Mouse (Mus musculus): ENCODE data around the gene Ap3s2. TPM values are rescaled to one million over a fixed set of nuclear protein-coding genes. Genes with fewer than 3 reads are reported as not detected.

The Ap3s2 gene
- total RNA-seq, 2 experiments from 2014 or later, result 18.3 to 20.0 TPM

GRCm38 (mm10) chr7:79892576-79893428 lies 27.6 kb downstream of the Ap3s2 start:
- no peak for DNase-seq
- intact Hi-C loops (cut with DNase I; ENCODE audit: low total_unique reads), result no loop called here

DNA sequence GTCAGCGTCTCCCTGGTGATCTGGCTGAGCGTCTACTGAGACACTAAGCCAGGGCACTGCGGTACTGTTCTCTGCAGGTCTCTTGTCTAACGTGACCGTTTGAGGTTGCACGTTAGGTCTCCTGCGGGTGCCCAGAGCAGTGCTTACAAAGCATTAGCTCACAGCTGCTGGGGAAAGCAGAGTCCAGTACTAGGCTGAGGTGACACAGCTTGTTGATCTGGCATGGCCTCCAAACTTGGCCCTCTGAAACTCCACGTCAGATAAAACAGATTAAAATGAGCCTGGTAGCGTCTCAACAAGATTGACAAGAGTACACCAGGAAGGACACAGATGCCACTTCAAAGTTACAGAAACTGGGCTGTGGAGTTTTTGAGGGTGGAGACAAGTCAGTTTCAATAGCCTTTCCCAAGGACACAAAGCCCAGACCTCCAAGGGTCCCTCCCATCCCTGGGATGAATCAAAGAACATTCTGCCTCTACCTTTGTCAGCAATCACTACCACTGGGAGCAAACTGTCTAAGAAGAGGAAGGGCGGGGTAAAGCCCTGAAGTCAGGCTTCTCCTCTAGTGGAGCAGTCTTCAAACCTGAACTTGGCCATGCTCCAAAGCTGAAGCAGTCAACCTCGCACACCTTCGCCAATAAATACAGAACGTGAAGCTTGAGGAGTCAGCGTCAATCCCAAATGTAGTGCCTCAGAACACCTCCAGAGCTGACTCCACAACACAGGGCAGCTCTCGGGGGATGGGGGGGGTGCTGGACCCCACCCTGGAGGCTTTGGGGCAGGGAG lies 29.8 kb downstream of the Ap3s2 start:
- intact Hi-C loops (cut with DNase I; ENCODE audit: low total_unique reads), result no loop called here
- no peak for DNase-seq

- intact Hi-C loops (cut with DNase I; ENCODE audit: low total_unique reads), result no loop called here
Measured at GRCm38 (mm10) chr7:79888603-79889002, 31.8 kb downstream of the Ap3s2 start.

DNA sequence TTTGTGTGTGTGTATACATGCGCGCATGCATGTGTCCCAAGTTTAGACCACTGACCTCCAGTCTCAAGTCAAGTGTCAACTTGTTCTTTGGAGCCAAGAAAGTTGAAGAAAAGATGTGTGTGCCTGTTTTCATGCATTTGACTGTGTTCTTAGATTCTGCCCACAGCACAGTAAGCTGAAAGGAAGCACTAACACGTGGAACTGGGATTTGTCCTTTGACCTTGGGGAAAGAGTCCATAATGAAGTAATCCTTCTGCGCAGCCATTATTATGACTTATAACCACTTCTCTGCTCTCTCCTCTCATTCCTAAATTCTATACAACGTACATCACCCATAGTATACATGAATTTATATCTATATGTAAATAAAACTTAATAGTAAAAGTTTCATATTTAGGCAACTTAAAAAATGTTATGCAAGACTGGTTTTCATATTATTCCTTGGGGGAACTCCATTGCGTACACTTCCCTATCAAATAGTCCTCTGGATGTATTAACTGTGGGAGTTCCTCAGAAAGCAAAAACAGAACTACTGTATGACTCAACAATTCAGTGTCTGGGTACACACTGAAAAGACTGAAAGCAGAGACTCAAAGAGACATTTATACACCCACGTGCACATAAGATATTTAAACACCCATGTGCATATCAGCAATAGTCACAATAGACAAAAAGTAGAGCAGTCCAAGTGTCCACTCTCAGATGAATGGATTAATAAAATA lies 36.7 kb downstream of the Ap3s2 start:
- intact Hi-C loops (cut with DNase I; ENCODE audit: low total_unique reads), result no loop called here
- no peak for DNase-seq

More at GRCm38 (mm10) chr7:79888603-79889002, 31.8 kb downstream of the Ap3s2 start:
- no peak for DNase-seq

DNA sequence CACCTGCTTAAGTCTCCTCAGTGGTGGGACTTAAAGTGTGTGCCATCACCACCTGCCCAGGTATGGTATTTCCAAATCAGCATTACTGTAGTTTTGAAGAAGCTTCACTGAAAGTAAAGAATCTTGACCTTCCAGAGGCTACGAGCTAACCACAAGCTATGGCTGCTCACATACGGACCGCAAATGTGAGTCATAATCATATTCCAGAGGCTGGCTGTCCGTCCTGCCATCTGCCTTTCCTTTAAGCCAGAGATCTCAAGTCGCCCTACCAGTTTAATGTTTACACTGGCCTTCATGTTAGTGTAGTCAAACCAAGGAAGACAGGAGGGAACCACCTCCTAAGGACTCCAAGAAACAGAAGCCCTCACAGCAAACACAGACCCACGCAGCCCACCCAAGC lies 38.5 kb downstream of the Ap3s2 start:
- DNase-seq, result no peak
- intact Hi-C loops (cut with DNase I; ENCODE audit: low total_unique reads), result no loop called here

DNA sequence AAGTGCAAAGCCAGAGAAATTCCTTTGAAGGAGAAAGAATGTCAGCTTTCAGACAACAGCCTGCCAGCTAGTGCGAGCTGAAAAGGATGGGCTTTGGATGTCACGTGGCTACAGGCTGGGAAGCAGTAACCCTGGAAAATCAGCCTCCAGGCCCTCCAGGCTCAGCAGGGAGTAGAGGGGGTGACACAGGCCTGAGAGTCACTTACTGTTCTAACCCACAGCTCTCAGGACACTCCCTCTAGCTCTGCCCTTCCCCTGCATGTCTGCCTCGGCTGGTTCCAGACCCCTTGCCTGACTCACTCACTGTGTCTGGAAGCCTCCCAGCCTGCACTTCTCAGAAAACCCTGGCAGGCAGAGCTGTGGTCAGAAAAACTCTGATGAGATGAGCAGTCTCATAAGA lies 39.5 kb downstream of the Ap3s2 start:
- DNase-seq, result peak; percentile 67
- intact Hi-C loops (cut with DNase I; ENCODE audit: low total_unique reads), result no loop called here

DNA sequence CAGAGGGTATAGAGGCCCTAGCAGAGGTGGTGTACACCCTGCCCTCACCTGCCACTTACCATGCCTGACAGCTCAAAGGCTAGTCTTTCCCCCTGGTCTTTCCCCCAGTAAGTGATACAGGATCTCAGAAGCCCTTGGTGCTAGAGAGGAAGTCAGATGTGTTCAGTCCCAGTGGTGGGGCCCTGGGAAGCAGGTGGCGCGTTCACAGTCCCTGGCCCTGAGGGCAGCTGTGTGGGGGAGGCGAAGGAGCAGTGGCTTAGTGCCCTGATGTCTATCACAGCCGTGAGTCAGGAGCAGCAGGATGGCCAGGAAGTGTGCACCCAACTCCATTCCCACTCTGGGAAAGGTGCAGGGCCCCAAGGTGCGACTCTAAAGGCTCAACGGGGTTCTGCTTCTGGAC lies 40.4 kb downstream of the Ap3s2 start:
- intact Hi-C loops (cut with DNase I; ENCODE audit: low total_unique reads), result no loop called here
- no peak for DNase-seq

- intact Hi-C loops (cut with DNase I; ENCODE audit: low total_unique reads), result no loop called here
- no peak for DNase-seq
Measured at GRCm38 (mm10) chr7:79878455-79879025, 41.9 kb downstream of the Ap3s2 start.

GRCm38 (mm10) chr7:79873407-79873806 lies 47.0 kb downstream of the Ap3s2 start:
- intact Hi-C loops (cut with DNase I; ENCODE audit: low total_unique reads), result no loop called here

GRCm38 (mm10) chr7:79871797-79872345 lies 48.6 kb downstream of the Ap3s2 start:
- intact Hi-C loops (cut with DNase I; ENCODE audit: low total_unique reads), result no loop called here
- DNase-seq, result no peak

More at GRCm38 (mm10) chr7:79873407-79873806, 47.0 kb downstream of the Ap3s2 start:
- no peak for DNase-seq

- intact Hi-C loops (cut with DNase I; ENCODE audit: low total_unique reads), result no loop called here
- no peak for DNase-seq
Measured at GRCm38 (mm10) chr7:79869072-79869719, 51.3 kb downstream of the Ap3s2 start.

DNA sequence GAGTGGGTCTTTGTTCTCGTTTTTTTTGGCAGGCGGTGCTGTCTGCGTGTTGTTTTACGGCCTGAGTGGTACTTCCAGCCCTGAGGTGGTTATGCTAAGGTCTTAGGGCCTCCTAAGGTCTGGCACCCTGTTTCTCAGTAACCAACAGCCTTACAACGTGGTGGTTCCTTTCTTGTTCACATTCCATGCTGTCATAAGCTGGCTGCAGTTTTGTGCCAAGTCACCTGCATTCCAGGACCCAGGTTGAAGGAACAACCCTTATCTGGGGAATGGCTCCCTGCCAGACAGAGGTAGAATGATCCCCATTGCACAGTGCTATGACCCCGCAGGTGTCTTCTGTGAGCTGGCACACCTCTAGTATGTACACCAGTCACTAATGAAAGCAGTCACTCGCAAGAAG lies 52.0 kb downstream of the Ap3s2 start:
- no peak for DNase-seq
- intact Hi-C loops (cut with DNase I; ENCODE audit: low total_unique reads), result no loop called here

DNA sequence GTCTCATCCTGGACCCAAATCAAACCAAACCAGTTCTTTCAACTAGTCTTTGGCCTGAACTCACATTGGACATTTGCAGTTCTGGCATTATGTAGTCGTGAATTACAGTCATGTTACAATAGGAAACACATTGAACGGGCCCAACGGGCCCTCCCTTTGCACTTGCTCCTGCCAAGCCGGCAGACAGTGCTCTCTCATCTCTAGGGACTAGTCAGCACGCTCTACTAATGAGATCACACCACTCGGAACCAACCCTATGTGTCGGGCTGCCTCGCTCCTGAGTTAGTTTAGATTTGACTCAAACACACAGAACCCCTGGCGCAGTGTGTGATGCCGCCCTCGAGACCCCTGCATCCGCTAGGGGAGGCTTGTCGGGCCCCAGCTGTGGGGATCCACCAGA lies 52.6 kb downstream of the Ap3s2 start:
- DNase-seq, result peak; percentile 49
- intact Hi-C loops (cut with DNase I; ENCODE audit: low total_unique reads), result no loop called here

DNA sequence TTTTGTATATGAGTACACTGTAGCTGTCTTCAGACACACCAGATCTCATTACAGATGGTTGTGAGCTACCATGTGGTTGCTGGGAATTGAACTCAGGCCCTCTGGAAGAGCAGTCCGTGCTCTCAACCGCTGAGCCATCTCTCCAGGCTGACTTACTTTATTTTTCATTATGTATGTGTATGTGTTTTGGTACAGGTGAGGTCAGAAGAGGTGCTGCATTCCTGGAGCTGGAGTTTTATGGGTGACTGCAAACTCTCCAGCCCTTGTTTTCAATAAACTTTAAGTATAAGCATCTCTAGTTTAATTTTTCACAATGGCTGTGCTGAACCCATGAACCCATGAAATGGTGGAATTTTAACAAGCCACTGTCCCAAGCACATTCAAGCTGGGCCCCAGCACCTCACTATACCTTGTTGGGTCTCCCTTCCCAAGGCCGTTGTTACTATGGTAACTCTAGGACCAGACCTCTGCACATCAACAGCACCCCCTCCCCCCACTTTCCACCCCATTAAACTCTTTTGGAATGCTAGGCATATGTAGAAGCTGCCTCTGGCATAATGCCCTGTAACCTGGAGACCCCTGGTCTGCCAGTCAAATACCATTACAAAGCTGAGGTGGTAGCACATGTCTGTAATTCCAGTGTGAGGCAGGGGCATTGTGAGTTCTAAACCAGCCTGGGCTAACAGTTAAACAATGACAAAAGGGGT lies 54.0 kb downstream of the Ap3s2 start:
- intact Hi-C loops (cut with DNase I; ENCODE audit: low total_unique reads), result no loop called here

DNA sequence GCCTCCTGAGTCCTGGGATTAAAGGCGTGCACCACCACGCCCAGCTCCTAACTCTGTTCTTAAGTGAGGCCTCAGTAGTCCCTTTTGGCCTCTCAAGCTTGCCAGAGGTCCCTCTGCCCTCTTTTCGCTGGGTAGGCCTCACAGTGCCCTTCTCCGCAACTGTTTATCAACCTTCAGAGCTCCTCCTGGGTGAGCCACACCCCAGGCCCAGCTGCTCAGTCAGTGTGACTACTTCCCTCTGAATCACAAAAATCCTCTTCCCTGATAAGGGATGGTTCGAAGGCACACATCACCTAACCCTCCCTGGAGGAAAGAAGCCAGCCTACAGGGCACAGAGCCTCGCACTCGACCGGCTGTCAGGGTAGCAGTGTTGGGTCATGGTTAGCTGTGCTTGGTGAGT lies 58.7 kb downstream of the Ap3s2 start:
- DNase-seq, result no peak
- intact Hi-C loops (cut with DNase I; ENCODE audit: low total_unique reads), result no loop called here

More for the DNA sequence above, 54.0 kb downstream of the Ap3s2 start:
- no peak for DNase-seq

DNA sequence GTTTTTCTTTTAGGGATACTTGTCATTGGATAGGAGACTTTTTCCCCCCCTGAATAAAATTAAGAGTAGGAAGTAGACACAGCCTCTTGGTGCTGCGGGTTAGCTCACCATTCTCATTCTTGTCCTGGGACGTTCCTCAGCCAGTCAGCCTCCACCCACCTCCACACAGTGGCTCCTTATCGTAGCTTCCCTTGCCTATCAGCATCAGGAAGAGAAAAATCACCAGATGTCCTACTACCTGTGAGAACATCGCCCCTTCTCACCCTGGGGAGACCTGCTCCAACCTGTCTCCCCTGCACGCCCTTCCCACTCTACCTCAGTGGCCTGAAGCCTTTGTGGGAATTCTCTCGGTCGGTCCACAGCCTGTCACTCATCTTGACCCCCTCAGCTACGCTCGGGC lies 59.6 kb downstream of the Ap3s2 start, which contains the start of gene Anpep:
Gene Anpep (minus strand): TSS at position 249 of the 400 bp plus-strand sequence.
- DNase-seq, result no peak
- intact Hi-C loops (cut with DNase I; ENCODE audit: low total_unique reads), result no loop called here

- intact Hi-C loops (cut with DNase I; ENCODE audit: low total_unique reads), result no loop called here
- DNase-seq, result peak; percentile 25
Measured at GRCm38 (mm10) chr7:79858956-79859630, 61.4 kb downstream of the Ap3s2 start.

Measured in gastrocnemius, postnatal 14 days (tissue).